Mouse (Mus musculus) hindbrain, embryonic 12.5 days (tissue): ENCODE data around the gene Ccdc146. TPM values are rescaled to one million over a fixed set of nuclear protein-coding genes. Genes with fewer than 3 reads are reported as not detected.

Experiments used
- ATAC-seq: fragments of 200-750 bp; cut with Nextera tagmentation; 2 replicates; pipeline ENCODE4 v1.8.0; 2017; ENCODE audit warnings: moderate TSS enrichment; ENCODE audit not compliant: low FRiP score
- H3K27ac ChIP-seq: fragments of 300-500 bp; sonication (generic); 2 replicates; pipeline ENCODE4 v1.5.1; 2016; ENCODE audit warnings: mild to moderate bottlenecking
- H3K27me3 ChIP-seq: fragments of 300-500 bp; sonication (generic); 2 replicates; pipeline ENCODE4 v1.6.1; 2016; ENCODE audit warnings: mild to moderate bottlenecking
- H3K36me3 ChIP-seq: fragments of 300-500 bp; sonication (generic); 2 replicates; pipeline ENCODE4 v1.6.1; 2016; ENCODE audit warnings: mild to moderate bottlenecking
- H3K4me1 ChIP-seq: fragments of 300-500 bp; sonication (generic); 2 replicates; pipeline ENCODE4 v1.6.1; 2016
- H3K4me2 ChIP-seq: fragments of 300-500 bp; sonication (generic); replicated peaks from 2 replicates; pipeline ENCODE4 v1.6.1; 2016; ENCODE audit warnings: mild to moderate bottlenecking
- H3K4me3 ChIP-seq: fragments of 300-500 bp; sonication (generic); 2 replicates; pipeline ENCODE4 v1.5.1; 2016; ENCODE audit warnings: mild to moderate bottlenecking
- H3K9ac ChIP-seq: fragments of 300-500 bp; sonication (generic); 2 replicates; pipeline ENCODE4 v1.6.1; 2016; ENCODE audit warnings: mild to moderate bottlenecking, moderate library complexity
- H3K9me3 ChIP-seq: fragments of 300-500 bp; sonication (generic); replicated peaks from 2 replicates; pipeline ENCODE4 v1.6.1; 2016; ENCODE audit warnings: mild to moderate bottlenecking
- WGBS: fragments of 180-500 bp; shearing (Covaris S2); methylation state at CpG from one replicate; pipeline ENCODE4 v1.1.7; 2016; 5-methylcytosine and 5-hydroxymethylcytosine counted together
- polyA plus RNA-seq: library from polyadenylated mRNA; unstranded; fragments of >200 nt; fragmentation: Nextera tagmentation; extraction: Ambion mirVana; gene quantifications from 2 replicates; pipeline ENCODE4 v1.2.1, GENCODE M21; 2016

Gene Ccdc146
- polyA plus RNA-seq, 1 experiment from 2014 or later = 1.7 TPM

DNA sequence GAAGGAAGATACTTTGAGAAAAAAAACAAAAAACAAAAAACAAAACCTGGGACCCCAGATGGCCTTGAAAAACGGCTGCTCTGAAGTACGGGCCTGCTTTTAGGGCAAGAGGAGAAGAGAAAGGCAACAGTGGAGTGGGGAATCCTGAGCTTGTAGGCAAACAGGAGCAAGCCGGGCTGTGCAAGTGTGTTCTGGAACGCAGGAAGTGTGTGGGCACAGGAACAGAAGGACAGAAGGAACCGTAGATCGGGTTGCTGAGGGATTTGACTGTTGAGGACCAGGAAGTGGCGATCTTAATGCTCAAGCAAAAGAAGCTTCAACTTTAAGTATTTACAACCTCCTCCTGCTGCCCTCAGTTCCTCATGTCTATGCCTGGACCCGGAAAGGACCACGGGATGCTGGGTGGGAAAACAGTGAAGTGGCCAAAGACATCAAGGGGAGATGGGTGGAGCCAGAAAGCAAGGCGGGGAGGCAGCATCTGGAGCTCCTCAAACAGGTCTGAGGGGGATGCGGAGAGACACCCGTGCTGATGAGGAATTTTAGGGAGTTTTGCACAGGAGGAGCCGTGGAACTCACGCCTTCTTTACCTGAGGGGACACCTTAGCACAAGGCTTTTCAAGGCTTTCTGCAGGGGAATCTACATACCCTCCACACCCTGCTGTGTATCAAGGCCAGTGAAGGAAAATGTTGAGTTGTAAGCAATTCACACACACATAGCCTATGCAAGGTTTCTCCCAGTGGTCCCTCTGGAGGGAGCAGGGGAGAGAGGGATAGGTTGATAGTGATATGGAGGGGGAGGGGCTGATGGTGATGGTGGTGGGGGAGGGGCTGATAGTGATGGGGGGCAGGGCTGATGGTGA is 40.9 kb downstream of the Ccdc146 start:
- 41% methylated on average over 14 of the region's 14 CpGs for WGBS
- ATAC-seq = no peak

DNA sequence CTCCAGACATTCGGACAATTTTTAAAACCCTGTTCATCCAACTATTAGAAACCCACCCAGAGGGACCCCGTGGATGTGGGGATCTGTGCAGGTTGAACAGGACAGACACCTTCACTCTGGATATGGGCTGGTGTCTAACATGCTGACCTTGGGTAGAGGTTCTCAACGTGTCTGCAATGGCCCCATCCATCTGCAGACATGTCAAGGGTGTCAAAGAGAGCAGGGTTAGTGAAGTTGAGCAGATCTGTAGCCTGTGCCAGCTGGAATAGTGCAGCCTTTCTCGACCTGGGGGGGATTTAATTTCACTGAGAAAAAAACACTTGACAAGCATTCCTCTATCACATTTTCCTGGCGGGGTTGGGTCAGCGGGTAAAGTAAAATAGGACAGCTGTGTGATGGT is 41.8 kb downstream of the Ccdc146 start:
- Histone ChIP-seq H3K4me3 (no peak overlapping the region), H3K36me3 (no peaks in the 10 kb centered on the region), H3K4me1 (0 out of 2 replicates have a peak, but pooled peaks cover 8% of the 10 kb centered on the region), H3K9ac (no peak overlapping the region), H3K9me3 (no peaks in the 10 kb centered on the region), H3K27me3 (no peaks in the 10 kb centered on the region), H3K27ac (no peak overlapping the region), H3K4me2 (no peak overlapping the region)
- 63% methylated on average over 6 of the region's 6 CpGs for WGBS
- ATAC-seq = no peak

More for the DNA sequence above, 40.9 kb downstream of the Ccdc146 start:
- no peaks in the 10 kb centered on the region for H3K27me3 ChIP-seq
- H3K27ac ChIP-seq = no peak overlapping the region
- H3K4me1 ChIP-seq = 0 out of 2 replicates have a peak, but pooled peaks cover 8% of the 10 kb centered on the region
- H3K9ac ChIP-seq = no peak overlapping the region
- H3K36me3 ChIP-seq = no peaks in the 10 kb centered on the region
- no peak overlapping the region for H3K4me2 ChIP-seq
- no peaks in the 10 kb centered on the region for H3K9me3 ChIP-seq
- H3K4me3 ChIP-seq = no peak overlapping the region

DNA sequence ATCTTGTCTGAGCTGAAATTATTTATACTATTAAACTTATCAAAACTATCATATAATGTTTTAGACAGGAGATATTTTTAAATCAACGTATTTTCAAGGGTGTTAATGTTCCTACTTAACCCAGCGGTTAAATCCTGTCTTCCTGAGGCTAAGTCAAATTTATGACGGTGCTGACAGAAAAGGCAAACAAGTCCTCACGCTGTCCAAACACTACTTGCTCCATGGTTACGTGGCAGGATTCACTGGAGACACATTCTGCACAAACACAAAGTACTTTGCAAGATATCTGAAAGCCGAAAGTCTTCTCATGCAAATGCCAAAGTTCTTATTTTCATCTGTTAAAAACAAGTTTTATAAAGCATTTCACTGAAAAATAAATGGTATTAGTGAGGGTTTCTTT is 42.5 kb downstream of the Ccdc146 start:
- H3K9me3 ChIP-seq = no peaks in the 10 kb centered on the region
- H3K27ac ChIP-seq = no peak overlapping the region
- WGBS = 73% methylated on average over 6 of the region's 6 CpGs
- H3K4me2 ChIP-seq = no peak overlapping the region
- no peak overlapping the region for H3K4me3 ChIP-seq
- no peaks in the 10 kb centered on the region for H3K36me3 ChIP-seq
- no peak overlapping the region for H3K9ac ChIP-seq
- H3K4me1 ChIP-seq = 0 out of 2 replicates have a peak, but pooled peaks cover 8% of the 10 kb centered on the region
- no peak for ATAC-seq
- H3K27me3 ChIP-seq = no peaks in the 10 kb centered on the region

DNA sequence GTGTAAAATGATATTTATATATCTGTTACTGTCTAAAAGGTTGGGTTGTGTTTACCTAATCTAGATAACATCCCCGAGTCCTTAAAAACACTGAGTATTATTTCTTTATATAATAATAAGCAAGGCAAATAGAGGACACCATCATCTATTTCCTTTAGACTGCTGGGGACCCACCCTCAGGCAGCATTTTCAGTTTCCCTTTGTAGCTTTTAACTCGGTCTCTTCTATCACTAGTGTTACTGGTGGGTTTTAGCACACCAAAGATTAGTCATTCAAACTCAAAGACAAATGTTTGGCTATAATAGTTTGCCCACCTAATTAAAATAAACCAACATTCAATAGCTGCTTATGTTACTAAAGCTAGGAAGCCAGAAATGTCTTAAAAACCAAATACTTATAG is 46.1 kb downstream of the Ccdc146 start:
- Histone ChIP-seq H3K4me1 (0 out of 2 replicates have a peak, but pooled peaks cover 3% of the 10 kb centered on the region), H3K9ac (no peak overlapping the region), H3K9me3 (no peaks in the 10 kb centered on the region), H3K4me3 (no peak overlapping the region), H3K27me3 (no peaks in the 10 kb centered on the region), H3K36me3 (no peaks in the 10 kb centered on the region), H3K27ac (no peak overlapping the region), H3K4me2 (no peak overlapping the region)
- WGBS = 80% methylated on average over 2 of the region's 2 CpGs
- ATAC-seq = no peak

DNA sequence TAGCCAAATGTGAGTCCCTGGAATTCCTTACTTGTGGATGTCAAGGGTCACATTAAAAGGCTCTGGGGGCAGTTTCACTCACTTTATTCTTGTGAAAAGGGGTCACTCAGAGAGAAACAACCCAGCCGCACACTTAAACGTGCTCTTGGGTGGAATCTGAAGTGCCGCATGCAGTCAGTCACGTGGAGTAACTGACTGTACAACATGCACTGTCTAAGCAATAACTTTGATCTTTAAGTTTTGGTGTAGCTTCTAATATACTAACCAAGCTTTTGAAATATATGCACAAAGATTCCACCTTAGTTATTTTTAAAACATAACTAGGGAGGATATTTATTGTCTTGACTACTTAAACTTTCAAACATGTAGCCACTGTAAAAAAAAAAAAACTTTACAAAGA is 47.5 kb downstream of the Ccdc146 start:
- H3K9ac ChIP-seq = no peak overlapping the region
- WGBS = 67% methylated on average over 4 of the region's 4 CpGs
- H3K36me3 ChIP-seq = no peaks in the 10 kb centered on the region
- no peak overlapping the region for H3K4me3 ChIP-seq
- no peaks in the 10 kb centered on the region for H3K9me3 ChIP-seq
- no peak overlapping the region for H3K27ac ChIP-seq
- H3K27me3 ChIP-seq = no peaks in the 10 kb centered on the region
- ATAC-seq = no peak
- H3K4me2 ChIP-seq = no peak overlapping the region
- H3K4me1 ChIP-seq = peaks cover 3% of the 10 kb centered on the region; the same call in 1 of the 2 replicates

DNA sequence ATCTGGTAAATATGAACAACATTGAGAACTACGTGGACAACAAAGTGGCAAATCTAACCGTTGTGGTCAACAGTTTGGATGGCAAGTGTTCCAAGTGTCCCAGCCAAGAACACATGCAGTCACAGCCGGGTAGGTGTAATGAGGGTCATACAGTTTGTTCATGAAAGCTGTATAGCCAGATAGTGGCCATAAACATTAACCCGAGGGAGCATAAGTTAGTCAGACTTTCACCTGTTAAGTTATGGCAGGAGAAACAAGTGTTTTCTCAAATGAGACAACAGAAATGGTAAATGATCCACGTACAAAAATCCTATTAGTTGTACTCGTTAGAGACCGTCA is 51.3 kb downstream of the Ccdc146 start:
- ATAC-seq = no peak
- no peak overlapping the region for H3K27ac ChIP-seq
- peaks cover 3% of the 10 kb centered on the region; the same call in 1 of the 2 replicates for H3K4me1 ChIP-seq
- no peaks in the 10 kb centered on the region for H3K36me3 ChIP-seq
- H3K27me3 ChIP-seq = no peaks in the 10 kb centered on the region
- H3K4me2 ChIP-seq = peak overlapping the region; percentile 90
- no peaks in the 10 kb centered on the region for H3K9me3 ChIP-seq
- 71% methylated on average over 7 of the region's 7 CpGs for WGBS
- peak overlapping the region; percentile 48 for H3K4me3 ChIP-seq
- H3K9ac ChIP-seq = no peak overlapping the region; the same call in 1 of the 2 replicates

DNA sequence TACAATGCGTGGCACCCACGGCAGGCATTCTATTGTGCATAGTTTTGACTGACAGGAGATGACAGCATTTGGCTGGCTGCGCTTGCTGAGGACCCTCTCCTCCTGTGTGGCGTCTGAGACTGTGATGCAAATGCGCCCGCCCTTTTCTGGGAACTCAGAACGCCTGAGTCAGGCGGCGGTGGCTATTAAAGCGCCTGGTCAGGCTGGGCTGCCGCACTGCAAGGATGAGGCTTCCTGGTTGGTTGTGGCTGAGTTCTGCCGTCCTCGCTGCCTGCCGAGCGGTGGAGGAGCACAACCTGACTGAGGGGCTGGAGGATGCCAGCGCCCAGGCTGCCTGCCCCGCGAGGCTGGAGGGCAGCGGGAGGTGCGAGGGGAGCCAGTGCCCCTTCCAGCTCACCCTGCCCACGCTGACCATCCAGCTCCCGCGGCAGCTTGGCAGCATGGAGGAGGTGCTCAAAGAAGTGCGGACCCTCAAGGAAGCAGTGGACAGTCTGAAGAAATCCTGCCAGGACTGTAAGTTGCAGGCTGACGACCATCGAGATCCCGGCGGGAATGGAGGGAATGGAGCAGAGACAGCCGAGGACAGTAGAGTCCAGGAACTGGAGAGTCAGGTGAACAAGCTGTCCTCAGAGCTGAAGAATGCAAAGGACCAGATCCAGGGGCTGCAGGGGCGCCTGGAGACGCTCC is 51.8 kb downstream of the Ccdc146 start, which contains the start of gene Fgl2:
Fgl2 (plus strand) TSS at position 150 of the 687 bp plus-strand sequence.
- peak; percentile 96 for ATAC-seq
- peak within 1 kb of the TSS; percentile 90 for H3K4me2 ChIP-seq
- H3K27ac ChIP-seq = no peak within 1 kb of the TSS
- H3K4me3 ChIP-seq = peak within 1 kb of the TSS; percentile 48
- peak within 1 kb of the TSS; percentile 67 for H3K9ac ChIP-seq
- 4% methylated on average over 31 of the region's 31 CpGs for WGBS
- H3K9me3 ChIP-seq = no peaks in the 10 kb centered on the region
- no peaks in the 10 kb centered on the region for H3K27me3 ChIP-seq
- peaks cover 3% of the 10 kb centered on the region; the same call in 1 of the 2 replicates for H3K4me1 ChIP-seq
- H3K36me3 ChIP-seq = no peaks in the 10 kb centered on the region

DNA sequence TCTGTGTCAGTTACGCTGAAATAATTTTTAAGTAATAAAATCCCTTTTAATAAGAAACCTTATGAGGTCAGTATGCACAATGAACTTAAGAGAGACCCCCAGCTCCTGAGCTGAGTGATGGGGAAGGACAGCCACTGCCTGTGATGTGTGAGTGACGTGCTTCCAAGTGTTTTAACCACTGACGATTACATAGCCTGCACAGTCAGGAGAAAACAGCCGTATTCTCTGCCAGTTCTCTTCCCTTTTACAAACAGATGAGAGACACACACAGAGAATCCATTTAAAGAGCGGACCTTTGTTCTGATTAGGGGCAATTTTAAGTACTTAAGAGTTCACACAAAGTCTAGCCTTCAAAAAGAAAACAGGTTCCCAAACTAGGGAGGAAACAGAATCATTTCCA is 52.6 kb downstream of the Ccdc146 start:
- Histone ChIP-seq H3K9me3 (no peaks in the 10 kb centered on the region), H3K4me1 (peaks cover 3% of the 10 kb centered on the region; the same call in 1 of the 2 replicates), H3K4me3 (peak overlapping the region; percentile 48), H3K27ac (no peak overlapping the region), H3K9ac (no peak overlapping the region), H3K4me2 (peak overlapping the region; percentile 90), H3K27me3 (no peaks in the 10 kb centered on the region), H3K36me3 (no peaks in the 10 kb centered on the region)
- peak; percentile 39; the same call in 1 of the 2 replicates for ATAC-seq
- 38% methylated on average over 5 of the region's 5 CpGs for WGBS

DNA sequence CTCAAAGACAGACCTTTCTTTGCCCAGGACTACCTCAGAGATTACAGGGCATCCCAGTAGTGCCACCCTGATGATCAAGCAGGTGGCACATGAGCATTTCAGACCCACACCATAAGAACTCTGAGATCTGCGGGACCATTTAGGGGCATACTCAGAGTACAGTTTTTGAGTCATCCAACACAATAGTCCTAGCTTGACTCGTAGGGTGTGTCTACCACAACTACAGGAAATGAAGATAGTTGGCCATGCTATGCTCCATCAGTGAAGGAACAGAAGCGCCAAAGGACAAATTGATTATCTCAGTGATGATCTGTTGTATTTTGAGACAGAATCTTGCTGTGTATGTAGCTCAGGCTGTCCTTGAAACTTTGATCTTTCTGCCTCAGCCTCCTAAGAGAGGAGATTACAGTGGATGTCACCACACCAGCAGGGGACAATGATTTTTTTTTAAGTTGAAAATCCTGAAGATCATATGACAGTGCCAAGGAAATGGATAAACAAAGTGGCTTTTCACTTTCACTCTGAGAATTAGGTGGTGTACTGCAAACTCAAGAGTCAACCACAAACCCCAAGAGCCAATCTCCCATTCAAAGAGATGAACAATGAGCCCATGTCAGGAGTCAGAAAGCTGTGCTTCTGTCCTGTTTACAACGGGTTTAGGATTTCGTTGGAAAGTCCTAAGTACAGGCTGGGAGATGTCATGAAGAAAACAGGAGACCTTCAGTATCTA is 54.1 kb downstream of the Ccdc146 start:
- no peaks in the 10 kb centered on the region for H3K9me3 ChIP-seq
- no peak overlapping the region for H3K4me3 ChIP-seq
- no peaks in the 10 kb centered on the region for H3K36me3 ChIP-seq
- no peak overlapping the region for H3K4me2 ChIP-seq
- no peaks in the 10 kb centered on the region for H3K27me3 ChIP-seq
- no peak overlapping the region for H3K27ac ChIP-seq
- WGBS = 85% methylated on average over 5 of the region's 5 CpGs
- no peak overlapping the region for H3K9ac ChIP-seq
- peaks cover 3% of the 10 kb centered on the region; the same call in 1 of the 2 replicates for H3K4me1 ChIP-seq
- no peak for ATAC-seq

DNA sequence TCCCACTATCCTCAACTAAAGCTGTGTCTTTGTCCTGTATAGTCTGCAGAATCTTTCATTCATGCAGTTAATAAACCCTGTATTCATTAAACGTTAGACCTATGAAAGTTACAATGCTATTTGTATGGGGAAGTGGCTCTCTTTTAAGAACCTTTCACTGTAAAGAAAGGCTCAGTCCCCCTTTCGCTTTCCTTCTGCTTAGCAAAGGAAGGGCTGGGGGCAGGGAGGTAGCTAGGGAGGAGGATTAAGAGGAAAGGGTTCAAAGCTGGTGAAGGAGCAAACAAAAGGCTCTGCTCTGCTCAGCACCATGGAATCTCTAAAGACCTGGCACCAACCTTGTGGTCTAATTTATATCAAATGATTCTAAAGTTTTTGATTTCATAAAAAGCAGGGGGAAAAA is 57.0 kb downstream of the Ccdc146 start:
- no peaks in the 10 kb centered on the region for H3K9me3 ChIP-seq
- no peak overlapping the region for H3K4me3 ChIP-seq
- WGBS = 29% methylated on average over 2 of the region's 2 CpGs
- H3K9ac ChIP-seq = no peak overlapping the region
- H3K4me2 ChIP-seq = no peak overlapping the region
- no peaks in the 10 kb centered on the region for H3K4me1 ChIP-seq
- H3K27me3 ChIP-seq = no peaks in the 10 kb centered on the region
- no peaks in the 10 kb centered on the region for H3K36me3 ChIP-seq
- no peak for ATAC-seq
- H3K27ac ChIP-seq = no peak overlapping the region

DNA sequence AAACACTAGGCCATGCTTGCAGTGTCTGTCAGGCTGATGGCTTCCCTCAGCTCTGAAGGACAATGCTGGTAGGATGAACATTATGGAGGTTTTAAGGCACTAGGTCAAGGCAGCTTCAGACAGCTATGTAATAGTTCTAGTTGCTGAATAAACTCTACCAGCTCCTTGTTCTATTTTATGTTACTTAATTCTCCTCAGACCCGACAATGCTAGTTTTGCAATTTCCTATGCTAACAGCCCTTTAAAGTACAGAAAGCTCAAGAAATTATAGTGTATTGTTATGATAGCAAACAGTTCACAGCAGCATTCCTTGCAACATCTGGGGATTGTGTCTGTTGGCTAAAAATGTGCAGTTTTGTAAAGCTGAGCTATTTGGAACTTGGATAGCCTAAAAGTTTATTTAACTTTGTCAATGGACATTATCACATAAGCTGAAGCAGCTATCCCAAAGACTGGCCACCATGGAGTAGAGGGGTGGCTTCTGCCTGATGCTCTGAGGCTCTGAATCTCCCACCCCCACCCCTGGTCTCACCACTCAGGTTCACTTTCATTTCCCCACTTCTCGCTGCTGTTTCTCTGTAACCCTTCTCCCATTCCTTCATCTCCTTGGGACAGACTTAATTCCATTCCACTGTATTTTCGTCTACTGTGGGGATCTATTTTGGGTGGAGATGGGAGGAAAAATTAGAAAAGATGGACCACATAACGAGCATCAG is 58.0 kb downstream of the Ccdc146 start:
- Histone ChIP-seq H3K4me3 (no peak overlapping the region), H3K4me2 (no peak overlapping the region), H3K9ac (no peak overlapping the region), H3K27me3 (no peaks in the 10 kb centered on the region), H3K9me3 (no peaks in the 10 kb centered on the region), H3K4me1 (no peaks in the 10 kb centered on the region), H3K27ac (no peak overlapping the region), H3K36me3 (no peaks in the 10 kb centered on the region)
- ATAC-seq = no peak
- 72% methylated on average over 4 of the region's 4 CpGs for WGBS
